Mouse (Mus musculus): Measurements from ENCODE around the gene Stx1b. TPM values are rescaled to one million over a fixed set of nuclear protein-coding genes. Genes with fewer than 3 reads are reported as not detected.
"Not testable (repeated sequence)": the region's sequence is repeated elsewhere in the genome, so short reads cannot be mapped to it uniquely, and the experiment has no call there.

Stx1b gene
- polyA plus RNA-seq, 1 experiment, result 4.4 TPM

GRCm38 (mm10) chr7:127785308-127785707, 39.0 kb downstream of the Stx1b start, which contains the start of gene Gm49388:
Gene Gm49388 (plus strand): TSS chr7:127785608.
- TF ChIP-seq CTCF (IDR thresholded peaks at IDR 0.05; ENCODE audit: borderline replicate concordance, insufficient read depth, low read length) (no peak), POLR2A (IDR thresholded peaks at IDR 0.05; ENCODE audit: low read depth, low read length) (no peak)
- no peaks in the 10 kb centered on the region for H3K4me1 ChIP-seq (ENCODE audit: control insufficient read depth, insufficient read depth, low read length)
- no peak within 1 kb of the TSS for H3K4me3 ChIP-seq (ENCODE audit: insufficient read depth, low read length)
- H3K27ac ChIP-seq (ENCODE audit: insufficient read depth, low read length), result no peak within 1 kb of the TSS

- no peak for TF ChIP-seq POLR2A (IDR thresholded peaks at IDR 0.05; ENCODE audit: low read depth, low read length)
- no peak for TF ChIP-seq CTCF (IDR thresholded peaks at IDR 0.05; ENCODE audit: borderline replicate concordance, insufficient read depth, low read length)
- Histone ChIP-seq H3K4me1 (ENCODE audit: control insufficient read depth, insufficient read depth, low read length) (peaks cover 2% of the 10 kb centered on the region), H3K4me3 (ENCODE audit: insufficient read depth, low read length) (peak overlapping the region; percentile 57), H3K27ac (ENCODE audit: insufficient read depth, low read length) (no peak overlapping the region)
Measured at GRCm38 (mm10) chr7:127778350-127778749, 46.0 kb downstream of the Stx1b start.

GRCm38 (mm10) chr7:127777474-127778266, 46.7 kb downstream of the Stx1b start:
- Histone ChIP-seq H3K4me1 (ENCODE audit: control insufficient read depth, insufficient read depth, low read length) (peaks cover 2% of the 10 kb centered on the region), H3K27ac (ENCODE audit: insufficient read depth, low read length) (peak overlapping the region; percentile 59), H3K4me3 (ENCODE audit: insufficient read depth, low read length) (peak overlapping the region; percentile 57)
- TF ChIP-seq CTCF (IDR thresholded peaks at IDR 0.05; ENCODE audit: borderline replicate concordance, insufficient read depth, low read length) (no peak), POLR2A (IDR thresholded peaks at IDR 0.05; ENCODE audit: low read depth, low read length) (peak; percentile 59; the same call in 1 of the 2 replicates)

GRCm38 (mm10) chr7:127776878-127777473, 47.4 kb downstream of the Stx1b start:
- Histone ChIP-seq H3K4me3 (ENCODE audit: insufficient read depth, low read length) (peak overlapping the region; percentile 78), H3K27ac (ENCODE audit: insufficient read depth, low read length) (peak overlapping the region; percentile 98), H3K4me1 (ENCODE audit: control insufficient read depth, insufficient read depth, low read length) (peaks cover 2% of the 10 kb centered on the region)
- TF ChIP-seq CTCF (IDR thresholded peaks at IDR 0.05; ENCODE audit: borderline replicate concordance, insufficient read depth, low read length) (no peak), POLR2A (IDR thresholded peaks at IDR 0.05; ENCODE audit: low read depth, low read length) (peak; percentile 76)

- H3K4me1 ChIP-seq (ENCODE audit: control insufficient read depth, insufficient read depth, low read length), result peaks cover 2% of the 10 kb centered on the region
- peak; percentile 66 for TF ChIP-seq POLR2A (IDR thresholded peaks at IDR 0.05; ENCODE audit: low read depth, low read length)
- TF ChIP-seq CTCF (IDR thresholded peaks at IDR 0.05; ENCODE audit: borderline replicate concordance, insufficient read depth, low read length), result no peak
- peak within 1 kb of the TSS; percentile 78 for H3K4me3 ChIP-seq (ENCODE audit: insufficient read depth, low read length)
- H3K27ac ChIP-seq (ENCODE audit: insufficient read depth, low read length), result peak within 1 kb of the TSS; percentile 98
Measured at GRCm38 (mm10) chr7:127776426-127776825, 47.9 kb downstream of the Stx1b start, which contains the start of gene Setd1a. Gene Setd1a (plus strand): TSS chr7:127776670.

- Histone ChIP-seq H3K27ac (ENCODE audit: insufficient read depth, low read length) (peak overlapping the region; percentile 98), H3K4me3 (ENCODE audit: insufficient read depth, low read length) (peak overlapping the region; percentile 78)
- H3K4me1 ChIP-seq (ENCODE audit: control insufficient read depth, insufficient read depth, low read length), result not testable (repeated sequence)
Measured at GRCm38 (mm10) chr7:127775837-127776236, 48.5 kb downstream of the Stx1b start.

- Histone ChIP-seq H3K4me3 (ENCODE audit: insufficient read depth, low read length) (no peak overlapping the region), H3K27ac (ENCODE audit: insufficient read depth, low read length) (no peak overlapping the region), H3K4me1 (ENCODE audit: control insufficient read depth, insufficient read depth, low read length) (no peaks in the 10 kb centered on the region; the same call in none of the 2 replicates)
- no peak; the same call in none of the 2 replicates for TF ChIP-seq POLR2A (IDR thresholded peaks at IDR 0.05; ENCODE audit: low read depth, low read length)
- peak; percentile 64 for TF ChIP-seq CTCF (IDR thresholded peaks at IDR 0.05; ENCODE audit: borderline replicate concordance, insufficient read depth, low read length)
Measured at GRCm38 (mm10) chr7:127773664-127774384, 50.5 kb downstream of the Stx1b start.

GRCm38 (mm10) chr7:127772557-127772956, 51.8 kb downstream of the Stx1b start:
- no peaks in the 10 kb centered on the region; the same call in none of the 2 replicates for H3K4me1 ChIP-seq (ENCODE audit: control insufficient read depth, insufficient read depth, low read length)
- TF ChIP-seq CTCF (IDR thresholded peaks at IDR 0.05; ENCODE audit: borderline replicate concordance, insufficient read depth, low read length) (no peak), POLR2A (IDR thresholded peaks at IDR 0.05; ENCODE audit: low read depth, low read length) (no peak; the same call in 1 of the 2 replicates)

GRCm38 (mm10) chr7:127772080-127772479, 52.3 kb downstream of the Stx1b start:
- H3K4me3 ChIP-seq (ENCODE audit: insufficient read depth, low read length), result no peak overlapping the region
- TF ChIP-seq POLR2A (IDR thresholded peaks at IDR 0.05; ENCODE audit: low read depth, low read length), result no peak
- TF ChIP-seq CTCF (IDR thresholded peaks at IDR 0.05; ENCODE audit: borderline replicate concordance, insufficient read depth, low read length), result no peak
- no peaks in the 10 kb centered on the region; the same call in none of the 2 replicates for H3K4me1 ChIP-seq (ENCODE audit: control insufficient read depth, insufficient read depth, low read length)
- H3K27ac ChIP-seq (ENCODE audit: insufficient read depth, low read length), result no peak overlapping the region

More at GRCm38 (mm10) chr7:127772557-127772956, 51.8 kb downstream of the Stx1b start:
- H3K4me3 ChIP-seq (ENCODE audit: insufficient read depth, low read length), result no peak overlapping the region
- no peak overlapping the region for H3K27ac ChIP-seq (ENCODE audit: insufficient read depth, low read length)
